Mouse (Mus musculus) urinary bladder, adult 18-20 months (tissue): Measurements from ENCODE around the gene Pcsk1.

ENCODE experiments used
- DNase-seq, 2 experiments: peaks; one replicate each; pipeline ENCODE4 v3.0.0; 2022; ENCODE audit warnings: low spot score in 2 of 2, mixed read lengths in 2 of 2

Pcsk1 gene

GRCm38 (mm10) chr13:75089721-75090410, at the start of gene Pcsk1:
Gene Pcsk1 (plus strand): TSS chr13:75089826.
- DNase-seq: no peak

- DNase-seq: no peak
These were observed 30.8 kb upstream of the Pcsk1 start for GRCm38 (mm10) chr13:75058818-75059217.

- DNase-seq: no peak
These were observed 25.7 kb upstream of the Pcsk1 start for GRCm38 (mm10) chr13:75063947-75064346.

GRCm38 (mm10) chr13:75088597-75088996, 1.0 kb upstream of the Pcsk1 start:
- no peak for DNase-seq

- no peak for DNase-seq
These were observed 769 bp downstream of the Pcsk1 start for GRCm38 (mm10) chr13:75090411-75090779.

GRCm38 (mm10) chr13:75091071-75091470, 1.4 kb downstream of the Pcsk1 start:
- no peak for DNase-seq

- DNase-seq: no peak
These were observed 5.9 kb downstream of the Pcsk1 start for GRCm38 (mm10) chr13:75095487-75095886.

GRCm38 (mm10) chr13:75113114-75113513, 23.5 kb downstream of the Pcsk1 start:
- no peak for DNase-seq

GRCm38 (mm10) chr13:75114007-75114424, 24.4 kb downstream of the Pcsk1 start:
- DNase-seq: no peak

- no peak for DNase-seq
These were observed 25.2 kb downstream of the Pcsk1 start for GRCm38 (mm10) chr13:75114838-75115237.

GRCm38 (mm10) chr13:75135833-75136232, 46.2 kb downstream of the Pcsk1 start:
- no peak for DNase-seq

GRCm38 (mm10) chr13:75160661-75161060, 71.0 kb downstream of the Pcsk1 start:
- no peak for DNase-seq

- DNase-seq: no peak
These were observed 73.8 kb downstream of the Pcsk1 start for GRCm38 (mm10) chr13:75163408-75163807.
